Mouse (Mus musculus) embryonic facial prominence, embryonic 15.5 days (tissue): ENCODE measurements around the gene Slc38a2. TPM values are rescaled to one million over a fixed set of nuclear protein-coding genes. Genes with fewer than 3 reads are reported as not detected.

Source experiments
- ATAC-seq: fragments of 200-750 bp; cut with Nextera tagmentation; 2 replicates; pipeline ENCODE4 v1.8.0; 2017; ENCODE audit warnings: low read depth, moderate TSS enrichment; ENCODE audit not compliant: insufficient number of reproducible peaks, low FRiP score, low TSS enrichment
- H3K27ac ChIP-seq: fragments of 300-500 bp; sonication (generic); replicated peaks from 2 replicates; pipeline ENCODE4 v1.5.1; 2015; ENCODE audit warnings: mild to moderate bottlenecking, inconsistent platforms
- H3K27me3 ChIP-seq: fragments of 300-500 bp; sonication (generic); 2 replicates; pipeline ENCODE4 v1.6.1; 2015; ENCODE audit warnings: inconsistent platforms
- H3K36me3 ChIP-seq: fragments of 300-500 bp; sonication (generic); 2 replicates; pipeline ENCODE4 v1.6.1; 2015; ENCODE audit warnings: mild to moderate bottlenecking, inconsistent platforms
- H3K4me1 ChIP-seq: fragments of 300-500 bp; sonication (generic); 2 replicates; pipeline ENCODE4 v1.6.1; 2015; ENCODE audit warnings: inconsistent platforms
- H3K4me2 ChIP-seq: fragments of 300-500 bp; sonication (generic); replicated peaks from 2 replicates; pipeline ENCODE4 v1.6.1; 2015; ENCODE audit warnings: mild to moderate bottlenecking, inconsistent platforms
- H3K4me3 ChIP-seq: fragments of 300-500 bp; sonication (generic); replicated peaks from 2 replicates; pipeline ENCODE4 v1.5.1; 2015; ENCODE audit warnings: mild to moderate bottlenecking, inconsistent platforms
- H3K9ac ChIP-seq: fragments of 300-500 bp; sonication (generic); 2 replicates; pipeline ENCODE4 v1.6.1; 2015; ENCODE audit warnings: inconsistent platforms
- H3K9me3 ChIP-seq: fragments of 300-500 bp; sonication (generic); replicated peaks from 2 replicates; pipeline ENCODE4 v1.6.1; 2016; ENCODE audit warnings: inconsistent platforms
- whole genome bisulfite sequencing: fragments of 180-500 bp; shearing (Covaris S2); methylation state at CpG from one replicate; pipeline ENCODE4 v1.1.7; 2015; 5-methylcytosine and 5-hydroxymethylcytosine counted together
- polyA plus RNA-seq: library from polyadenylated mRNA; unstranded; fragments of >200 nt; fragmentation: Nextera tagmentation; extraction: Ambion mirVana; gene quantifications from 2 replicates; pipeline ENCODE4 v1.2.1, GENCODE M21; 2015

Slc38a2 gene
- polyA plus RNA-seq, 1 experiment from 2014 or later = 107 TPM

GRCm38 (mm10) chr15:96641111-96641820, 58.3 kb downstream of the Slc38a2 start:
- H3K36me3 ChIP-seq = no peaks in the 10 kb centered on the region

GRCm38 (mm10) chr15:96640291-96640985, 59.1 kb downstream of the Slc38a2 start:
- Histone ChIP-seq H3K27me3 (no peaks in the 10 kb centered on the region), H3K9me3 (no peaks in the 10 kb centered on the region), H3K36me3 (no peaks in the 10 kb centered on the region), H3K9ac (peak overlapping the region; percentile 53; the same call in 1 of the 2 replicates), H3K4me1 (peaks cover 37% of the 10 kb centered on the region), H3K4me3 (peak overlapping the region; percentile 80), H3K27ac (peak overlapping the region; percentile 79), H3K4me2 (peak overlapping the region; percentile 96)
- 11% methylated on average over 16 of the region's 16 CpGs for WGBS
- ATAC-seq = no peak

More at GRCm38 (mm10) chr15:96641111-96641820, 58.3 kb downstream of the Slc38a2 start:
- no peaks in the 10 kb centered on the region for H3K9me3 ChIP-seq
- peak overlapping the region; percentile 80 for H3K4me3 ChIP-seq
- WGBS = under 1% methylated on average over 63 of the region's 63 CpGs
- H3K27me3 ChIP-seq = no peaks in the 10 kb centered on the region
- H3K9ac ChIP-seq = peak overlapping the region; percentile 53
- 0 out of 2 replicates have a peak, but pooled peaks have one; percentile 11 for ATAC-seq
- H3K27ac ChIP-seq = peak overlapping the region; percentile 79
- H3K4me2 ChIP-seq = peak overlapping the region; percentile 96
- peaks cover 37% of the 10 kb centered on the region for H3K4me1 ChIP-seq

GRCm38 (mm10) chr15:96639630-96640029, 59.9 kb downstream of the Slc38a2 start:
- Histone ChIP-seq H3K9me3 (no peaks in the 10 kb centered on the region), H3K9ac (no peak overlapping the region), H3K27ac (0 out of 2 replicates have a peak overlapping the region, but pooled peaks have one; percentile 17), H3K4me2 (peak overlapping the region; percentile 96), H3K27me3 (no peaks in the 10 kb centered on the region), H3K4me3 (peak overlapping the region; percentile 80), H3K4me1 (peaks cover 43% of the 10 kb centered on the region), H3K36me3 (no peaks in the 10 kb centered on the region)
- 69% methylated on average over 8 of the region's 8 CpGs for WGBS
- no peak for ATAC-seq

- no peak for ATAC-seq
- Histone ChIP-seq H3K9me3 (no peaks in the 10 kb centered on the region), H3K9ac (no peak overlapping the region), H3K4me3 (no peak overlapping the region), H3K27me3 (no peaks in the 10 kb centered on the region), H3K4me2 (no peak overlapping the region), H3K4me1 (peaks cover 43% of the 10 kb centered on the region), H3K27ac (0 out of 2 replicates have a peak overlapping the region, but pooled peaks have one; percentile 11), H3K36me3 (no peaks in the 10 kb centered on the region)
- WGBS = 53% methylated on average over 2 of the region's 2 CpGs
Observed at GRCm38 (mm10) chr15:96638656-96639055, 60.9 kb downstream of the Slc38a2 start.

GRCm38 (mm10) chr15:96638173-96638572, 61.4 kb downstream of the Slc38a2 start:
- 41% methylated on average over 10 of the region's 10 CpGs for WGBS
- H3K27me3 ChIP-seq = no peaks in the 10 kb centered on the region
- no peaks in the 10 kb centered on the region; the same call in 1 of the 2 replicates for H3K36me3 ChIP-seq
- no peak overlapping the region for H3K4me3 ChIP-seq
- no peak overlapping the region for H3K9ac ChIP-seq
- H3K27ac ChIP-seq = peak overlapping the region; percentile 55; the same call in 1 of the 2 replicates
- H3K9me3 ChIP-seq = no peaks in the 10 kb centered on the region
- no peak overlapping the region for H3K4me2 ChIP-seq
- peaks cover 38% of the 10 kb centered on the region for H3K4me1 ChIP-seq
- no peak for ATAC-seq

Other genes starting within 250 kb of the Slc38a2 start
- gene Scaf11, start 238.9 kb downstream of the Slc38a2 start, polyA plus RNA-seq = 80.6 and 84.0 TPM in 2 replicates
- gene Slc38a1, start 56.8 kb downstream of the Slc38a2 start, polyA plus RNA-seq = 43.7 and 44.6 TPM in 2 replicates